ENCODE assay signal across 8 mouse cellular contexts in genomic region chr4:47208421-47208991, GRCm38 (mm10). TPM values are rescaled to one million over a fixed set of nuclear protein-coding genes. Genes with fewer than 3 reads are reported as not detected.
DNase-seq lines count a peak whose midpoint lies in the region; ATAC-seq and TF ChIP-seq lines count a peak whose summit lies in the region.

No protein-coding gene starts in this region.

- peak overlapping the region; percentile 82 for H3K4me2 ChIP-seq in forebrain, embryonic 11.5 days (ENCODE audit: low read depth, low read length, severe bottlenecking)
- peak overlapping the region; percentile 79 for H3K4me2 ChIP-seq in neural tube, embryonic 15.5 days

- H3K9me3 ChIP-seq in forebrain, embryonic 11.5 days (ENCODE audit: control insufficient read depth, low read length): no peaks in the 10 kb centered on the region
- no peaks in the 10 kb centered on the region for H3K9me3 ChIP-seq in neural tube, embryonic 15.5 days (replicated peaks)

- WGBS in forebrain, embryonic 11.5 days: 2% methylated on average over 39 of the region's 40 CpGs
- WGBS in neural tube, embryonic 15.5 days: 2% methylated on average over 40 of the region's 40 CpGs

- no peaks in the 10 kb centered on the region for H3K27me3 ChIP-seq in testis, adult 2 months (ENCODE audit: control insufficient read depth, insufficient read depth, low read length)
- H3K27me3 ChIP-seq in forebrain, embryonic 11.5 days (ENCODE audit: control insufficient read depth, insufficient read depth, low read length): peaks cover 30% of the 10 kb centered on the region
- peaks cover 51% of the 10 kb centered on the region for H3K27me3 ChIP-seq in neural tube, embryonic 15.5 days (replicated peaks)

- no peak for DNase-seq in testis, postnatal 14 days (ENCODE audit: low spot score)
- DNase-seq in forebrain, embryonic 11.5 days (ENCODE audit: low spot score): peak; percentile 62
- peak; percentile 32 for DNase-seq in kidney, postnatal 14 days
- no peak for DNase-seq in yolk sac, embryonic 10.5 days (ENCODE audit: low spot score)
- no peak for DNase-seq in ovary, postnatal 36 days (ENCODE audit: low spot score)

- no peak for TF ChIP-seq CTCF in testis, adult 2 months (IDR thresholded peaks at IDR 0.05; ENCODE audit: control insufficient read depth, insufficient read depth, insufficient replicate concordance, low read depth, low read length)

- H3K27ac ChIP-seq in testis, adult 2 months (ENCODE audit: control insufficient read depth, insufficient read depth, low read depth, low read length): no peak overlapping the region
- H3K27ac ChIP-seq in forebrain, embryonic 11.5 days (ENCODE audit: low read depth, low read length): no peak overlapping the region
- no peak overlapping the region for H3K27ac ChIP-seq in neural tube, embryonic 15.5 days (replicated peaks)

- no peak for TF ChIP-seq POLR2A in testis, adult 2 months (IDR thresholded peaks at IDR 0.05; ENCODE audit: control insufficient read depth, low read depth, low read length)

- H3K36me3 ChIP-seq in testis, adult 2 months (ENCODE audit: control insufficient read depth, insufficient read depth, low read length): no peaks in the 10 kb centered on the region
- no peaks in the 10 kb centered on the region for H3K36me3 ChIP-seq in forebrain, embryonic 11.5 days (ENCODE audit: control insufficient read depth, insufficient read depth, low read length)
- no peaks in the 10 kb centered on the region for H3K36me3 ChIP-seq in neural tube, embryonic 15.5 days

- ATAC-seq in forebrain, embryonic 11.5 days (replicated peaks; ENCODE audit: low FRiP score): no peak
- peak; percentile 81 for ATAC-seq in neural tube, embryonic 15.5 days (ENCODE audit: low FRiP score)
- no peak for ATAC-seq in cerebellum, adult (ENCODE audit: insufficient number of reproducible peaks, low FRiP score, low TSS enrichment)

- H3K4me3 ChIP-seq in testis, adult 2 months (ENCODE audit: control insufficient read depth, low read depth, low read length): peak overlapping the region; percentile 56
- peak overlapping the region; percentile 42 for H3K4me3 ChIP-seq in forebrain, embryonic 11.5 days (ENCODE audit: low read depth, low read length)
- peak overlapping the region; percentile 58 for H3K4me3 ChIP-seq in neural tube, embryonic 15.5 days (replicated peaks)

- H3K4me1 ChIP-seq in testis, adult 2 months (ENCODE audit: control insufficient read depth, insufficient read depth, low read length): peaks cover 4% of the 10 kb centered on the region; the same call in 1 of the 2 replicates
- no peaks in the 10 kb centered on the region for H3K4me1 ChIP-seq in forebrain, embryonic 11.5 days (replicated peaks; ENCODE audit: control insufficient read depth, insufficient read depth, low read length)
- peaks cover 15% of the 10 kb centered on the region for H3K4me1 ChIP-seq in neural tube, embryonic 15.5 days

- H3K9ac ChIP-seq in forebrain, embryonic 11.5 days (ENCODE audit: low read length): peak overlapping the region; percentile 35; the same call in 1 of the 2 replicates
- H3K9ac ChIP-seq in neural tube, embryonic 15.5 days (replicated peaks): peak overlapping the region; percentile 48

RNA-seq across cellular contexts. Expression of gene Col15a1, which starts 0.5 kb away (rescaled TPM):
- 30.0 and 34.7 TPM in 2 replicates for polyA plus RNA-seq in testis, adult 2 months (2012; rRNA removed)
- polyA plus RNA-seq in forebrain, embryonic 11.5 days (2014; fragmentation: Nextera tagmentation; extraction: Ambion mirVana): 6.6 and 7.0 TPM in 2 replicates
- 3.9 and 7.9 TPM in 2 replicates for polyA plus RNA-seq in neural tube, embryonic 15.5 days (2015; fragmentation: Nextera tagmentation; extraction: Ambion mirVana)

Comparison
In these comparisons a context has a peak if more than half of its experiments do, and no peak if none do; other contexts are left out.
1. DNase-seq: peak in forebrain, embryonic 11.5 days (single experiment) and kidney, postnatal 14 days (single experiment); none in testis, postnatal 14 days (single experiment), yolk sac, embryonic 10.5 days (single experiment) and ovary, postnatal 36 days (single experiment).
2. Peak in every context shown above with its lines, with median percentiles within 50 percentile points of each other: H3K4me3 ChIP-seq.